Mouse (Mus musculus): Measurements from ENCODE around the gene Tbc1d4. TPM values are rescaled to one million over a fixed set of nuclear protein-coding genes. Genes with fewer than 3 reads are reported as not detected.
A peak's percentile ranks its signal among the peaks of the same experiment; 100 is the strongest.

Gene Tbc1d4
- polyA plus RNA-seq, 1 experiment from 2014 or later, result 8.5 TPM

DNA sequence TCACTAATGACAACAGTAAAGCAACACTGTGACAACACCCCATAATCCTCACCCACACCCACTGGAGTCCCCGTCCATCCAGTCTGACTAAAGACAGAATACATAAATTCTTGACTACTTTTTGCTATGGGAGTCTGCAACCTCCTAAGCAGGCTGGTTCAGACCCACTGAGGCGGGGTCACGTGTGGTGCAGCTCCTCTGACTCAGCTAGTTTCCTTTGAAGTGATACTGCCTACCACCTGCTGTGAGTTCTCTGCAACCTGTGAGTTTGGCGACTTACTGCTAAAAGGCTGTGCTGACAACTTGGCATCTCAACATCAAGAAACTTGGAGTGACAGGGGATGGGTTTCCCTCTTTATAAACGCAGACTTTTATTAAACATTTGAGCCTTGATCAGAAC, 163.8 kb downstream of the Tbc1d4 start:
- H3K36me3 ChIP-seq (ENCODE audit: insufficient read depth, low read length), result no peaks in the 10 kb centered on the region
- H3K27ac ChIP-seq (ENCODE audit: low read length), result no peak overlapping the region
- no peak overlapping the region for H3K4me3 ChIP-seq (ENCODE audit: low read depth, low read length)
- H3K27me3 ChIP-seq (replicated peaks; ENCODE audit: insufficient read depth, low read length), result no peaks in the 10 kb centered on the region
- H3K4me1 ChIP-seq (ENCODE audit: insufficient read depth, low read depth, low read length), result no peaks in the 10 kb centered on the region
- no peak for TF ChIP-seq CTCF (IDR thresholded peaks at IDR 0.05)
- no peak for TF ChIP-seq EP300 (IDR thresholded peaks at IDR 0.05)
- H3K9me3 ChIP-seq (ENCODE audit: low read length), result no peaks in the 10 kb centered on the region
- no peak for ATAC-seq
- no peak overlapping the region for H3K9ac ChIP-seq (replicated peaks; ENCODE audit: low read depth)
- no peak for DNase-seq (ENCODE audit: low spot score)
- 65% methylated on average over 5 of the region's 5 CpGs for WGBS
- no peak overlapping the region for H3K4me2 ChIP-seq (replicated peaks; ENCODE audit: low read depth, low read length)

- no peak for DNase-seq (ENCODE audit: low spot score)
- H3K4me1 ChIP-seq (ENCODE audit: insufficient read depth, low read depth, low read length), result no peaks in the 10 kb centered on the region
- no peak overlapping the region for H3K4me3 ChIP-seq (ENCODE audit: low read depth, low read length)
- no peak for ATAC-seq
- H3K9ac ChIP-seq (replicated peaks; ENCODE audit: low read depth), result no peak overlapping the region
- H3K9me3 ChIP-seq (ENCODE audit: low read length), result no peaks in the 10 kb centered on the region
- WGBS, result 78% methylated on average over 3 of the region's 3 CpGs
- H3K36me3 ChIP-seq (ENCODE audit: insufficient read depth, low read length), result no peaks in the 10 kb centered on the region
- TF ChIP-seq CTCF (IDR thresholded peaks at IDR 0.05) (no peak), EP300 (IDR thresholded peaks at IDR 0.05) (no peak)
- no peak overlapping the region for H3K4me2 ChIP-seq (replicated peaks; ENCODE audit: low read depth, low read length)
- H3K27ac ChIP-seq (ENCODE audit: low read length), result no peak overlapping the region
- H3K27me3 ChIP-seq (replicated peaks; ENCODE audit: insufficient read depth, low read length), result no peaks in the 10 kb centered on the region
Measured at GRCm38 (mm10) chr14:101437925-101438324, 171.1 kb downstream of the Tbc1d4 start.

DNA sequence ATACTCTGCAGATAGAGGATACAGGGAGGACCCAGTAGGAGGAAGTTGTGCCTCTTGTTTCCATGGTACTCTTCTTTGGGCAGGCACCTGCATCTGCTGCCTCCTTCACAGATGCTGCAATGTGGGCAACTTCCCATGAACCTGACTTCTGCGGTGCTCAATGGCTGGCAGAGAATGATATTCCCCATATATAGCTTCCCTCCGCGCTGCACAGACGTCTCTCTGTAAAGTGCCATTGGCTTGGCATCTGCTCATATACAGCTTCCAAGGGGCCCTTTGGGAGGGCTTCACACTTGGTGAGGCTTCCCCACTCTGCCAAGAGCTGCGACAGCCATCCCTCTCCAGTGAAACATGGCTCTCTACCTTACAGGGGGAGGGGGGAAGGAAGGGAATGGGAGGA, 178.5 kb downstream of the Tbc1d4 start:
- Histone ChIP-seq H3K4me1 (ENCODE audit: insufficient read depth, low read depth, low read length) (no peaks in the 10 kb centered on the region), H3K27me3 (replicated peaks; ENCODE audit: insufficient read depth, low read length) (no peaks in the 10 kb centered on the region), H3K4me3 (ENCODE audit: low read depth, low read length) (no peak overlapping the region), H3K36me3 (ENCODE audit: insufficient read depth, low read length) (no peaks in the 10 kb centered on the region), H3K27ac (ENCODE audit: low read length) (no peak overlapping the region), H3K4me2 (replicated peaks; ENCODE audit: low read depth, low read length) (no peak overlapping the region), H3K9ac (replicated peaks; ENCODE audit: low read depth) (no peak overlapping the region), H3K9me3 (ENCODE audit: low read length) (no peaks in the 10 kb centered on the region)
- ATAC-seq (no peak), DNase-seq (ENCODE audit: low spot score) (no peak)
- TF ChIP-seq CTCF (IDR thresholded peaks at IDR 0.05), result no peak
- TF ChIP-seq EP300 (IDR thresholded peaks at IDR 0.05), result no peak
- WGBS, result 73% methylated on average over 5 of the region's 5 CpGs

GRCm38 (mm10) chr14:101428805-101429516, 180.0 kb downstream of the Tbc1d4 start:
- H3K4me2 ChIP-seq (replicated peaks; ENCODE audit: low read depth, low read length), result no peak overlapping the region
- TF ChIP-seq CTCF (IDR thresholded peaks at IDR 0.05), result peak; percentile 70
- TF ChIP-seq EP300 (IDR thresholded peaks at IDR 0.05), result no peak
- H3K27ac ChIP-seq (ENCODE audit: low read length), result no peak overlapping the region
- no peak overlapping the region for H3K9ac ChIP-seq (replicated peaks; ENCODE audit: low read depth)
- ATAC-seq, result no peak
- DNase-seq (ENCODE audit: low spot score), result peak; percentile 68
- H3K36me3 ChIP-seq (ENCODE audit: insufficient read depth, low read length), result no peaks in the 10 kb centered on the region
- no peaks in the 10 kb centered on the region for H3K27me3 ChIP-seq (replicated peaks; ENCODE audit: insufficient read depth, low read length)
- H3K4me1 ChIP-seq (ENCODE audit: insufficient read depth, low read depth, low read length), result no peaks in the 10 kb centered on the region
- 37% methylated on average over 3 of the region's 3 CpGs for whole genome bisulfite sequencing
- no peaks in the 10 kb centered on the region for H3K9me3 ChIP-seq (ENCODE audit: low read length)
- H3K4me3 ChIP-seq (ENCODE audit: low read depth, low read length), result no peak overlapping the region

GRCm38 (mm10) chr14:101417679-101418078, 191.3 kb downstream of the Tbc1d4 start:
- DNase-seq (ENCODE audit: low spot score) (no peak), ATAC-seq (no peak)
- TF ChIP-seq CTCF (IDR thresholded peaks at IDR 0.05) (no peak), EP300 (IDR thresholded peaks at IDR 0.05) (no peak)
- Histone ChIP-seq H3K9me3 (ENCODE audit: low read length) (no peaks in the 10 kb centered on the region), H3K36me3 (ENCODE audit: insufficient read depth, low read length) (no peaks in the 10 kb centered on the region), H3K27me3 (replicated peaks; ENCODE audit: insufficient read depth, low read length) (no peaks in the 10 kb centered on the region), H3K4me1 (ENCODE audit: insufficient read depth, low read depth, low read length) (no peaks in the 10 kb centered on the region), H3K4me2 (replicated peaks; ENCODE audit: low read depth, low read length) (no peak overlapping the region), H3K27ac (ENCODE audit: low read length) (no peak overlapping the region), H3K9ac (replicated peaks; ENCODE audit: low read depth) (no peak overlapping the region), H3K4me3 (ENCODE audit: low read depth, low read length) (no peak overlapping the region)
- 79% methylated on average over 2 of the region's 2 CpGs for WGBS

Other genes starting within 250 kb of the Tbc1d4 start
- gene Commd6, start 31.5 kb upstream of the Tbc1d4 start, polyA plus RNA-seq (2015; fragmentation: Nextera tagmentation; extraction: Ambion mirVana), result 86.3 and 88.5 TPM in 2 replicates
- 43.0 and 48.6 TPM in 2 replicates for gene Uchl3, start 44.8 kb upstream of the Tbc1d4 start, polyA plus RNA-seq (2015; fragmentation: Nextera tagmentation; extraction: Ambion mirVana)
- gene Gm9922, start 120.6 kb upstream of the Tbc1d4 start, polyA plus RNA-seq (2015; fragmentation: Nextera tagmentation; extraction: Ambion mirVana), result 1.9 and 2.1 TPM in 2 replicates
- 125 and 152 TPM in 2 replicates for gene Lmo7, start 120.8 kb upstream of the Tbc1d4 start, polyA plus RNA-seq (2015; fragmentation: Nextera tagmentation; extraction: Ambion mirVana)

Measured in lung, postnatal 0 days (tissue).